Mouse (Mus musculus) MEL (cell line): ENCODE measurements around the gene Slc5a5. TPM values are rescaled to one million over a fixed set of nuclear protein-coding genes. Genes with fewer than 3 reads are reported as not detected.

Source experiments
- DNase-seq: peaks from one replicate; pipeline ENCODE4 v3.0.0; 2011; ENCODE audit warnings: low read depth, low spot score
- H3K27ac ChIP-seq: 2 replicates; pipeline ENCODE4 v1.5.1; 2012; ENCODE audit warnings: low read depth, mild to moderate bottlenecking, control low read depth, low read length, moderate library complexity; ENCODE audit not compliant: control insufficient read depth
- H3K27me3 ChIP-seq, 2 experiments: fragments of 150-350 bp in 1 of 2; sonication (generic) in 1 of 2; 2 replicates each; pipeline ENCODE4 v1.6.1; 2012; ENCODE audit warnings: low read length in 2 of 2, mild to moderate bottlenecking in 2 of 2, improper control_type of control experiment in 1 of 2, moderate library complexity in 1 of 2; ENCODE audit not compliant: insufficient read depth in 2 of 2, control insufficient read depth in 1 of 2
- H3K36me3 ChIP-seq, 2 experiments: 2 replicates each; pipeline ENCODE4 v1.6.1; 2012 to 2014; ENCODE audit warnings: low read length in 2 of 2, improper control_type of control experiment in 1 of 2, inconsistent platforms in 1 of 2, mild to moderate bottlenecking in 1 of 2; ENCODE audit not compliant: insufficient read depth in 2 of 2, control insufficient read depth in 1 of 2
- H3K4me1 ChIP-seq, 2 experiments: fragments of 150-350 bp in 1 of 2; sonication (generic) in 1 of 2; 2 replicates each; pipeline ENCODE4 v1.6.1; 2012; ENCODE audit warnings: low read length in 2 of 2, improper control_type of control experiment in 1 of 2, mild to moderate bottlenecking in 1 of 2; ENCODE audit not compliant: insufficient read depth in 2 of 2, control insufficient read depth in 1 of 2
- H3K4me3 ChIP-seq, 2 experiments: fragments of 150-350 bp in 1 of 2; sonication (generic) in 1 of 2; 2 replicates each; pipeline ENCODE4 v1.5.1; 2012; ENCODE audit warnings: low read depth in 2 of 2, low read length in 2 of 2, mild to moderate bottlenecking in 2 of 2, moderate library complexity in 2 of 2, control low read depth in 1 of 2, improper control_type of control experiment in 1 of 2; ENCODE audit not compliant: control insufficient read depth in 1 of 2, insufficient read depth in 1 of 2
- H3K79me2 ChIP-seq: 2 replicates; pipeline ENCODE4 v1.6.1; 2012; ENCODE audit warnings: mild to moderate bottlenecking, low read length, moderate library complexity; ENCODE audit not compliant: control insufficient read depth, poor library complexity, insufficient read depth
- H3K9ac ChIP-seq: 2 replicates; pipeline ENCODE4 v1.6.1; 2012; ENCODE audit warnings: low read depth, mild to moderate bottlenecking, control low read depth, low read length, moderate library complexity; ENCODE audit not compliant: control insufficient read depth, poor library complexity, severe bottlenecking
- H3K9me3 ChIP-seq: fragments of 150-350 bp; sonication (generic); replicated peaks from 2 replicates; pipeline ENCODE4 v1.6.1; 2012; ENCODE audit warnings: mild to moderate bottlenecking, low read length, improper control_type of control experiment, moderate library complexity; ENCODE audit not compliant: insufficient read depth
- CHD1 ChIP-seq: IDR thresholded peaks from 2 replicates; pipeline ENCODE4 v1.6.1; 2012; ENCODE audit warnings: low read depth, mild to moderate bottlenecking, inconsistent platforms, low read length, improper control_type of control experiment
- CHD2 ChIP-seq: IDR thresholded peaks from 2 replicates; pipeline ENCODE4 v1.6.1; 2011; ENCODE audit warnings: low read length, improper control_type of control experiment
- CTCF ChIP-seq, 3 experiments: IDR thresholded peaks in 2 of 3; conservative IDR thresholded peaks in 1 of 3; 2 replicates each; pipeline ENCODE4 v1.5.1; 2011 to 2012; ENCODE audit warnings: low read length in 3 of 3, low read depth in 2 of 3, mild to moderate bottlenecking in 2 of 3, improper control_type of control experiment in 1 of 3, inconsistent platforms in 1 of 3, mixed read lengths in 1 of 3, moderate library complexity in 1 of 3; ENCODE audit not compliant: control insufficient read depth in 1 of 3, insufficient read depth in 1 of 3, poor library complexity in 1 of 3, severe bottlenecking in 1 of 3
- E2F4 ChIP-seq: IDR thresholded peaks from 2 replicates; pipeline ENCODE4 v1.6.1; 2011; ENCODE audit warnings: low read depth, low read length, improper control_type of control experiment, borderline replicate concordance
- EP300 ChIP-seq, 2 experiments: IDR thresholded peaks; 2 replicates each; pipeline ENCODE4 v1.6.1; 2011; ENCODE audit warnings: improper control_type of control experiment in 2 of 2, low read length in 2 of 2, low read depth in 1 of 2, mild to moderate bottlenecking in 1 of 2
- GABPA ChIP-seq: IDR thresholded peaks from 2 replicates; pipeline ENCODE4 v1.6.1; 2012; ENCODE audit warnings: low read depth, mild to moderate bottlenecking, inconsistent platforms, low read length, improper control_type of control experiment, moderate library complexity
- HCFC1 ChIP-seq: IDR thresholded peaks from 2 replicates; pipeline ENCODE4 v1.6.1; 2012; ENCODE audit warnings: low read depth, mild to moderate bottlenecking, inconsistent platforms, low read length, improper control_type of control experiment, moderate library complexity
- JUND ChIP-seq: IDR thresholded peaks from 2 replicates; pipeline ENCODE4 v1.6.1; 2011; ENCODE audit warnings: low read depth, mild to moderate bottlenecking, improper control_type of control experiment, low read length
- KAT2A ChIP-seq: conservative IDR thresholded peaks from 2 replicates; pipeline ENCODE4 v1.6.1; 2012; ENCODE audit warnings: low read depth, low read length, improper control_type of control experiment, inconsistent platforms
- MAX ChIP-seq: IDR thresholded peaks from 2 replicates; pipeline ENCODE4 v1.6.1; 2011; ENCODE audit warnings: low read length, improper control_type of control experiment
- MAZ ChIP-seq: IDR thresholded peaks from 2 replicates; pipeline ENCODE4 v1.6.1; 2012; ENCODE audit warnings: low read depth, mild to moderate bottlenecking, inconsistent platforms, low read length, improper control_type of control experiment
- MXI1 ChIP-seq: IDR thresholded peaks from 2 replicates; pipeline ENCODE4 v1.6.1; 2011; ENCODE audit warnings: mild to moderate bottlenecking, low read depth, low read length, improper control_type of control experiment
- MYC ChIP-seq: IDR thresholded peaks from 2 replicates; pipeline ENCODE4 v1.6.1; 2011; ENCODE audit warnings: low read depth, mild to moderate bottlenecking, low read length, improper control_type of control experiment, moderate library complexity
- POLR2AphosphoS2 ChIP-seq: IDR thresholded peaks from 2 replicates; pipeline ENCODE4 v1.6.1; 2011; ENCODE audit warnings: low read length, improper control_type of control experiment
- RAD21 ChIP-seq: IDR thresholded peaks from 2 replicates; pipeline ENCODE4 v1.6.1; 2011; ENCODE audit warnings: mild to moderate bottlenecking, low read depth, low read length, improper control_type of control experiment
- RCOR1 ChIP-seq: IDR thresholded peaks from 2 replicates; pipeline ENCODE4 v1.6.1; 2012; ENCODE audit warnings: low read depth, mild to moderate bottlenecking, inconsistent platforms, low read length, improper control_type of control experiment
- SIN3A ChIP-seq: IDR thresholded peaks from 2 replicates; pipeline ENCODE4 v1.6.1; 2012; ENCODE audit warnings: low read length, improper control_type of control experiment, inconsistent platforms
- SMC3 ChIP-seq: IDR thresholded peaks from 2 replicates; pipeline ENCODE4 v1.6.1; 2011; ENCODE audit warnings: low read depth, low read length, improper control_type of control experiment
- ZC3H11A ChIP-seq: IDR thresholded peaks from 2 replicates; pipeline ENCODE4 v1.6.1; 2012; ENCODE audit warnings: low read depth, mild to moderate bottlenecking, inconsistent platforms, low read length, improper control_type of control experiment
- ZKSCAN1 ChIP-seq: IDR thresholded peaks from 2 replicates; pipeline ENCODE4 v1.6.1; 2012; ENCODE audit warnings: low read depth, mild to moderate bottlenecking, inconsistent platforms, low read length, improper control_type of control experiment, moderate library complexity
- ZMIZ1 ChIP-seq: IDR thresholded peaks from 2 replicates; pipeline ENCODE4 v1.6.1; 2012; ENCODE audit warnings: low read depth, mild to moderate bottlenecking, inconsistent platforms, low read length, improper control_type of control experiment, moderate library complexity
- ZNF384 ChIP-seq: IDR thresholded peaks from 2 replicates; pipeline ENCODE4 v1.6.1; 2012; ENCODE audit warnings: low read depth, mild to moderate bottlenecking, inconsistent platforms, low read length, improper control_type of control experiment
- polyA plus RNA-seq, 2 experiments: library from polyadenylated mRNA; stranded (reverse) in 1 of 2; unstranded in 1 of 2; fragments of >175 nt in 1 of 2; fragments of >200 nt in 1 of 2; gene quantifications; 2 replicates each; pipeline versions ENCODE4 v1.2.1 to v1.2.4; 2012; ENCODE audit warnings: low replicate concordance in 2 of 2, low read depth in 1 of 2; ENCODE audit not compliant: insufficient read length in 2 of 2, insufficient read depth in 1 of 2, missing spikeins in 1 of 2
- total RNA-seq: library from RNA; depleted of rRNA; stranded (reverse); fragments of 300-350 nt; gene quantifications from 2 replicates; pipeline ENCODE4 v1.2.3, GENCODE M21; 2012

The Slc5a5 gene
- total and polyA plus RNA-seq, 3 experiments: 0.12 to 0.36 TPM; not detected in 1

DNA sequence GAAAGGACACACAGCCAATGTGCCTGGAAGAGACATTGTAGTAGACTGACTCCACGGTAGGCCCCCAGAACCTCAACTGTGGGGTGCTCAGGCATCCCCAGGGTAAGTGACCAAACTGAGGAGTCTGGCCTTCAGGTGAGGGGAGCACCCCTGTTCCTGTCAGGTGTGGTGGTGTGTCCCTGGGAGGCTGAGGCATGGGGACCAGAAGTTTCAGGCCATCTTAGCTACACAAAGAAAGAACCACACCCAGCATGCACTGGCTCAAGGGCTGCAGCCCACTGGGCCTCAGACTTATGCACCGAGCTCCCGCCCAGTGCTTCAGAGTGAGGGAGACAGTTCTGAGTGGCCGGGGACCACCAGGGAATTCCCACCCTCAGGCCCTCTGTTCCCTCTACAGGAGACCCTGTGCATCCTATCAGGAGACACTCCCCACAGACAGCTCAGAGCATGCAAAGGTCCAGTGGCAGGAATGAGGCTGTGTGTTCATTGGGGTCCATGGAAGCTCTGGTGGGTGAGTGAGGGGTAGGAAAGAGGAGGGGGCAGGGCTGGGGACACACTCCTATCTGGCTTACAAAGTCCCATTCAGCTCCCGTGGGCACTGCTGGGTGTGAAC lies 21.3 kb downstream of the Slc5a5 start (continued):
- TF ChIP-seq GABPA (no peak), CHD1 (no peak), RAD21 (no peak)

DNA sequence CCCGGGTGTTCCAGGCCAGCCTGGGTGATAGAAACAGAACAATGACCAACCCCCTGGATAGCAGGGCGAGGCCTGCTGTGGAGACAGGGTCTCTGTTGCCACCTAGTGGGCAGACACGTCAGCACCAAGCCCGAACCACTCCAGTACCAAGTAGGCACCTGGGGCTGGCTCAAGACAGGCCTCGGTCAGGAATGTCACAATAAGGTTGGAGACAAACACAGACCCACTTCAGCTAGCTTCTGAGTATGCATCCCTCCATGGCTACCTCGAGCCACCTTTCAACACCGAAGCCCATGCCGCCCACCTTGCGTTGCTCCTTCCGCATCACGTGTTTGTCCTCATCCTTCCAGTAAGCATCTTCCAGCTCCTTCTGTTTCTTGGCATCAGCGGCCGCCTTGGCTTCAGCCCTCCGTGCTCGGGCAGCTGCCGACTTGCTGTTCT lies 22.9 kb downstream of the Slc5a5 start:
- H3K27ac ChIP-seq: no peak overlapping the region
- H3K36me3 ChIP-seq: peaks cover 0 to 2% of the 10 kb centered on the region in 2 experiments; a peak in 1 of 4 replicates
- no peak overlapping the region for H3K4me3 ChIP-seq
- TF ChIP-seq CHD2: no peak
- no peak for TF ChIP-seq ZKSCAN1
- no peak for TF ChIP-seq POLR2AphosphoS2
- TF ChIP-seq SMC3: peak; percentile 87
- no peak for TF ChIP-seq MYC
- TF ChIP-seq SIN3A: peak; percentile 46; the same call in 1 of the 2 replicates
- no peak for TF ChIP-seq EP300 (IDR thresholded peaks at IDR 0.05; ENCODE audit: low read depth in 1 of 2, low read length in 2 of 2)
- no peak for TF ChIP-seq KAT2A
- no peak for TF ChIP-seq MAZ
- peak; percentile 86 to 92 (median 88) for TF ChIP-seq CTCF (IDR thresholded peaks at IDR 0.05 in 2 of 3, conservative IDR thresholded peaks at IDR 0.05 in 1 of 3; ENCODE audit: control insufficient read depth in 1 of 3, insufficient read depth in 1 of 3, low read depth in 2 of 3, low read length in 3 of 3, poor library complexity in 1 of 3, severe bottlenecking in 1 of 3)
- peak; percentile 87 for TF ChIP-seq RAD21
- TF ChIP-seq ZNF384: peak; percentile 25; the same call in 1 of the 2 replicates
- peak; percentile 76 for TF ChIP-seq ZC3H11A
- no peak for TF ChIP-seq MAX
- TF ChIP-seq, all 39 proteins: peak for 6
- DNase-seq: peak; percentile 77
- H3K9me3 ChIP-seq: no peaks in the 10 kb centered on the region
- H3K79me2 ChIP-seq: peaks cover 5% of the 10 kb centered on the region
- H3K27me3 ChIP-seq: no peaks in the 10 kb centered on the region
- H3K9ac ChIP-seq: no peak overlapping the region
- peaks cover 0 to 11% of the 10 kb centered on the region in 2 experiments; a peak in 1 of 4 replicates for H3K4me1 ChIP-seq

DNA sequence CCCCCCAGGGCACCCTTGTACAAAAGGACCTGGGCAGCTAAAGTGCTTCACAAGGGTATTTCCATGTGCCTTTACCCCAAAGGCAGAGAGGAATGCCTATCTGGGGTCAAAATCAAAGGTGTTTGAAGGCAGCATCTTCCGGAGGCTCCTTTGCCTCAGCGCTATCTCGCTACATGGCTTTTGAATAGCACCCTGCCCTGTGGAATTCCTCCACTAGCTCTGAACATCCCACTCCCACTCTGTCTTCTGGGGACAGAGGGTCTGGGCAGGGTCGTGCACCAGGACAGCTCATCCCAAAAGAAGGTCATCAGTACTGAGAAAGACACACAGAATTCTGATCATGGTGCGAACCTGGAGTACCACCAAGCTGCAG lies 23.4 kb downstream of the Slc5a5 start:
- Histone ChIP-seq H3K4me3 (no peak overlapping the region), H3K9ac (no peak overlapping the region), H3K4me1 (peaks cover 0 to 11% of the 10 kb centered on the region in 2 experiments; a peak in 1 of 4 replicates), H3K27me3 (no peaks in the 10 kb centered on the region), H3K36me3 (peaks cover 0 to 2% of the 10 kb centered on the region in 2 experiments; a peak in 1 of 4 replicates), H3K79me2 (peaks cover 5% of the 10 kb centered on the region), H3K9me3 (no peaks in the 10 kb centered on the region), H3K27ac (no peak overlapping the region)
- TF ChIP-seq RCOR1 (no peak), ZKSCAN1 (no peak), JUND (no peak), HCFC1 (no peak), SMC3 (no peak), ZMIZ1 (no peak), MYC (no peak), MXI1 (no peak), MAX (no peak), CHD1 (no peak), E2F4 (no peak)
- no peak for DNase-seq
